Mouse (Mus musculus) liver, postnatal 0 days (tissue): ENCODE measurements around the gene Abhd15.

Experiments
- CTCF ChIP-seq: sonication (generic); IDR thresholded peaks from 2 replicates; pipeline ENCODE4 v1.5.1; 2016; ENCODE audit warnings: antibody characterized with exemption, low read depth
- EP300 ChIP-seq: IDR thresholded peaks from 2 replicates; pipeline ENCODE4 v1.6.1; 2016; ENCODE audit warnings: antibody characterized with exemption, low read depth, mild to moderate bottlenecking

DNA sequence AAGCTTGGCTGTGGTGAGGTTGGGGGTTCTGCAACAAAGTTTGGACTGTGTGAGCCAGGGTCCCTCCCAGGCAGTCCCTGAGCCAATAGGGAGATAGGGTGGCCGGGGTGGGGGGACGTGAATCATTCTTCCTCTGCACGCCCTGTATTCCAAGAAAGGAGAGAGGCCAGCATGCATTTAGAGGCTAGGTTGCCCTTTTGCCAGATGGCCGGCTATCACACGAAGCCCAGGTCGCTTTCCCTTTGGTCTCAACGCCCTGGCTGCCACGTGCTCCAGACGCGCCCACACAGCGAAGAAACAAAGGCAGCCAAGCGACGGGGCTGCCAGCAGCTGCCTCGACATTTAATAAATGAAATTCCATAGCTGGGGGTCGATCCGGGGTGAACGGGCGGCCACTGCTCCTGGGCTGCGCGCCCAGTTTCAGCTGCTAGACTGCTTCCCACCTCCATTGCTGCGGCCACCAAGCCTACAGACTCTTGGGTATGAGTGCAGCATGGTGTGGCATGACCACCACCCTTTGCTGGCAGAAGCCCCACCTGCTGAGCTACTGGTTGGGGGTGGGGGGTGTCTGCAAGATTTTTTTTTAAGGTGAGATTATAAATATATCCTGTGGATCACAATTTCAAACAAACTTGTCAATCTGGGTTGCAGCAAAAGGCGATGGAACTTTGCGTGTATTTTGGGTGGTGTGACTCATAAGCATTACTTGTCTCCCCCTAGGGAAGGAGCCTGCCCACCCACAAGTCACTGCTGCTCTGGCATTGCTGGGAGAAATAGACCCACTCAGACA is 23.2 kb upstream of the Abhd15 start:
- TF ChIP-seq CTCF (no peak), EP300 (no peak)
